Mouse (Mus musculus): ENCODE measurements around the gene Ccr10. TPM values are rescaled to one million over a fixed set of nuclear protein-coding genes. Genes with fewer than 3 reads are reported as not detected.

The Ccr10 gene
- polyA plus RNA-seq, 1 experiment from 2014 or later: 0.24 TPM

DNA sequence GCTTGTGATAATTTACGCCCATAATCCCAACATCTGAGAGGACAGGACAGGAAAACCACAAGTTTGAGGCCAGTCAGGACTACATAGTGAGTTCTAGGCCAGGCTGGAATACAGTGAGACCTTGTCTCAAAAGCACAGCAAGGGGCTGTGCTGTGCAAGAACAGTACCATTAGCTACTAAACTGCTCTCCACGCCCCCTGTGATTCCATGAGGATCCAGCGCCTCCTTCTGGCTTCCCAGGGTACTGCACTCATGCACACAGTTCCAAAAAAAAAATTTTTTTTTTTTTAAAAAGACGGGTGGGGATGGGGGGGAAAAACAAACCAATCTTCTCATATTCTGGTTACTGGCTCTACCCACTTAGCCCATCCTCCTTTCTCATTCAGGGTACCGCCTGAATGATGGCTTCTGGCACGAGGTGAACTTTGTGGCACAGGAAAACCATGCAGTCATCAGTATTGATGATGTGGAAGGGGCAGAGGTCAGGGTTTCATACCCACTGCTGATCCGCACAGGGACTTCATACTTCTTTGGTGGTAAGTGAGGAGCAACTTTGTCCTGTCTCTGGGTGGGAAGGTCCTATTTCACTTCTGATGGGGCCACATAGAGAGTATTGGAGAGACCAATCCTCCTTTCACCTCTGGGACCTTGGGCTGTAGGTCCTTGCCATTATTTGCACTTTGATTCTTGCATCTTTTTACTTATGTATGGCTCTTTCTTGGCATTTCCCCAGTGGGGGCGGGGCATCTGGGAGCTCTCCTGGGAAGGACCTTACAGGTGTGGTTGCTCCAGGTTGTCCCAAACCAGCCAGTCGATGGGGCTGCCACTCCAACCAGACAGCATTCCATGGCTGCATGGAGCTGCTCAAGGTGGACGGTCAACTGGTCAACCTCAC, 5.8 kb upstream of the Ccr10 start:
- Histone ChIP-seq H3K9ac (ENCODE audit: low read length) (no peak overlapping the region), H3K4me1 (replicated peaks; ENCODE audit: control insufficient read depth, insufficient read depth) (peaks cover 2% of the 10 kb centered on the region; the same call in 1 of the 2 replicates), H3K27me3 (ENCODE audit: control insufficient read depth, insufficient read depth, low read length) (no peaks in the 10 kb centered on the region), H3K4me2 (replicated peaks; ENCODE audit: low read depth) (no peak overlapping the region), H3K4me3 (ENCODE audit: low read depth, low read length) (no peak overlapping the region), H3K27ac (replicated peaks) (no peak overlapping the region), H3K9me3 (ENCODE audit: control insufficient read depth, low read length) (no peaks in the 10 kb centered on the region), H3K36me3 (ENCODE audit: control insufficient read depth, insufficient read depth, low read length) (no peaks in the 10 kb centered on the region)
- peak; percentile 90 for TF ChIP-seq CTCF (IDR thresholded peaks at IDR 0.05; ENCODE audit: low read depth)
- TF ChIP-seq EP300 (optimal IDR thresholded peaks at IDR 0.05): no peak
- ATAC-seq (ENCODE audit: low FRiP score, low TSS enrichment) (no peak), DNase-seq (ENCODE audit: low spot score) (peak; percentile 82)
- 41% methylated on average over 10 of the region's 10 CpGs for WGBS

GRCm38 (mm10) chr11:101180261-101180660, 5.0 kb upstream of the Ccr10 start:
- no peaks in the 10 kb centered on the region for H3K9me3 ChIP-seq (ENCODE audit: control insufficient read depth, low read length)
- peaks cover 4% of the 10 kb centered on the region; the same call in 1 of the 2 replicates for H3K4me1 ChIP-seq (replicated peaks; ENCODE audit: control insufficient read depth, insufficient read depth)
- H3K36me3 ChIP-seq (ENCODE audit: control insufficient read depth, insufficient read depth, low read length): no peaks in the 10 kb centered on the region
- H3K9ac ChIP-seq (ENCODE audit: low read length): no peak overlapping the region
- no peak overlapping the region for H3K27ac ChIP-seq (replicated peaks)
- H3K27me3 ChIP-seq (ENCODE audit: control insufficient read depth, insufficient read depth, low read length): no peaks in the 10 kb centered on the region
- no peak overlapping the region for H3K4me3 ChIP-seq (ENCODE audit: low read depth, low read length)
- no peak for DNase-seq (ENCODE audit: low spot score)
- H3K4me2 ChIP-seq (replicated peaks; ENCODE audit: low read depth): no peak overlapping the region
- WGBS: 54% methylated on average over 17 of the region's 17 CpGs
- no peak for ATAC-seq (ENCODE audit: low FRiP score, low TSS enrichment)
- TF ChIP-seq CTCF (IDR thresholded peaks at IDR 0.05; ENCODE audit: low read depth): no peak
- no peak for TF ChIP-seq EP300 (optimal IDR thresholded peaks at IDR 0.05)

- Histone ChIP-seq H3K4me3 (ENCODE audit: low read depth, low read length) (no peak overlapping the region), H3K9ac (ENCODE audit: low read length) (no peak overlapping the region), H3K9me3 (ENCODE audit: control insufficient read depth, low read length) (no peaks in the 10 kb centered on the region), H3K27me3 (ENCODE audit: control insufficient read depth, insufficient read depth, low read length) (no peaks in the 10 kb centered on the region), H3K36me3 (ENCODE audit: control insufficient read depth, insufficient read depth, low read length) (no peaks in the 10 kb centered on the region), H3K4me2 (replicated peaks; ENCODE audit: low read depth) (no peak overlapping the region), H3K27ac (replicated peaks) (no peak overlapping the region), H3K4me1 (replicated peaks; ENCODE audit: control insufficient read depth, insufficient read depth) (peaks cover 8% of the 10 kb centered on the region)
- 81% methylated on average over 15 of the region's 15 CpGs for WGBS
- ATAC-seq (ENCODE audit: low FRiP score, low TSS enrichment): no peak
- no peak for DNase-seq (ENCODE audit: low spot score)
- TF ChIP-seq CTCF (IDR thresholded peaks at IDR 0.05; ENCODE audit: low read depth) (no peak), EP300 (optimal IDR thresholded peaks at IDR 0.05) (no peak)
Observed at GRCm38 (mm10) chr11:101179306-101179705, 4.1 kb upstream of the Ccr10 start.

DNA sequence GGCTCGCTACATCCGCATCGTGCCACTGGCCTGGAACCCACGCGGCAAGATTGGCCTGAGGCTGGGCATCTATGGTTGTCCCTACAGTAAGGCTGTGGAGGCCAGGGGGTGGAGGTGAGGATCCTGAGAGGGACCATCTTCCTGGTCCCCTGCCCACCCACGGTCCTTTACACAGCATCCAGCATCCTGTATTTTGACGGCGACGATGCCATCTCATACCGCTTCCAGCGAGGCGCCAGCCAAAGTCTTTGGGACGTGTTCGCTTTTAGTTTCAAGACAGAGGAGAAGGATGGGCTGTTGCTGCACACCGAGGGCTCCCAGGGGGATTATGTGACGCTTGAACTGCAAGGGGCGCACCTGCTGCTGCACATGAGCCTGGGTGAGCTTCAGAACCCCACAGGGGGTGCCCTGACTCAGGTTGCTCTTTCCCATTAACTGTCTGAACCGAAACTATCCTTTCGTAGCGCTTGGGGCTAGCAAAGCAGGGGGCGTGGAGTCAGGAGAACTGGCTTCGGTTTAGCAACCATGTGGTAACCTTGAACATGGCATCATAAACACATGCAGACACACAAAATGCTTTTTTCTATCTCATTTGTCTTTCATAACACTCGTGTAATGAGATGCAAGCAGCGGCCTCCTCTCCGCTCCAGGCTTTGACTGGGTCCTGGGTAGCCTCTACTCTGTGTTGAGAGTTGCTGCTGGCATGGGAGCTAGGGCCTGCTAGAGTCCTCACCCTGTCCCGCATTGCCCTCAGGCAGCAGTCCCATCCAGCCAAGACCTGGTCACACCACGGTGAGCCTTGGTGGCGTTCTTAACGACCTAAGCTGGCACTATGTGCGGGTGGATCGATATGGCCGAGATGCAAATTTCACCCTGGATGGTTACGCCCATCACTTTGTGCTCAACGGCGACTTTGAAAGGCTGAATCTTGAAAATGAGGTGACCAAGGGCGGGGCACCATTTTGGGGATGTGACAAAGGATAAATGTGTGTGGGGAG, 3.1 kb upstream of the Ccr10 start:
- H3K36me3 ChIP-seq (ENCODE audit: control insufficient read depth, insufficient read depth, low read length): no peaks in the 10 kb centered on the region
- TF ChIP-seq CTCF (IDR thresholded peaks at IDR 0.05; ENCODE audit: low read depth): no peak
- no peak for TF ChIP-seq EP300 (optimal IDR thresholded peaks at IDR 0.05)
- no peaks in the 10 kb centered on the region for H3K9me3 ChIP-seq (ENCODE audit: control insufficient read depth, low read length)
- ATAC-seq (ENCODE audit: low FRiP score, low TSS enrichment) (no peak), DNase-seq (ENCODE audit: low spot score) (no peak)
- 71% methylated on average over 36 of the region's 36 CpGs for WGBS
- H3K4me1 ChIP-seq (replicated peaks; ENCODE audit: control insufficient read depth, insufficient read depth): peaks cover 14% of the 10 kb centered on the region
- no peaks in the 10 kb centered on the region for H3K27me3 ChIP-seq (ENCODE audit: control insufficient read depth, insufficient read depth, low read length)
- no peak overlapping the region for H3K4me2 ChIP-seq (replicated peaks; ENCODE audit: low read depth)
- H3K27ac ChIP-seq (replicated peaks): no peak overlapping the region
- no peak overlapping the region for H3K4me3 ChIP-seq (ENCODE audit: low read depth, low read length)
- H3K9ac ChIP-seq (ENCODE audit: low read length): no peak overlapping the region

DNA sequence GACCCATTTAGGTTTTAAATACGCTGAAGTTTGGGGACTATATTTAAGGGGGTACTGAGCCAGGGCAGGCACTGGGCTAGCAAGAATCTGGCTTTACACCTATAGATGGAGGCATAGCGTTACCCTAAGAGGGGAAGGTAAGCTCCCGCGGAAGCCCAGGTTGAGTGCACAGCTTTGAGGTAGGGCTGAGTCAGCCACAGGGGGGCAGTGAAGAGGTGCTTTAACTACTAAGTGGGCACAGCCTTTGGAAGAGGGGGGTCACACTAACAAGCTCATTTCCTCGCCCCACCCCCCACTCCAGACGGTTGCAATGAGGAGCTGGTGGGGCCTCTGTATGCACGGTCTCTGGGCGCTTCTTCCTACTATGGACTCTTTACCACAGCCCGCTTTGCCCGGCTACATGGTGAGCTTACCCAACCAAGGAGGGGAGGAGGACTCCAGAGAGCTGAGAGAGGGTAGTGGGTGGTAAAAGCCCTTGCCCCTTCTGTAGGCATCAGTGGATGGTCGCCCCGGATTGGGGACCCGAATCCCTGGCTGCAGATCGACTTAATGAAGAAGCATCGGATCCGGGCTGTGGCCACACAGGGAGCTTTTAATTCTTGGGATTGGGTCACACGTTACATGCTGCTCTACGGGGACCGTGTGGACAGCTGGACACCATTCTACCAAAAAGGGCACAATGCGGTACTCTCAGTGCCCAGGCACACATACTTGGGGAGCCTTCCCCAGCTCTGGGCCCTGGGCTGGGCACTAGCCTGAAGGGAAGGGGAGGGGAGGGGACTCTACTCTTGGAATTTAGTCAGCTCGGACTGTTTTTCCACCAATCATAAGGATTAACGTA, 1.9 kb upstream of the Ccr10 start:
- Histone ChIP-seq H3K27ac (replicated peaks) (no peak overlapping the region), H3K27me3 (ENCODE audit: control insufficient read depth, insufficient read depth, low read length) (no peaks in the 10 kb centered on the region), H3K4me2 (replicated peaks; ENCODE audit: low read depth) (peak overlapping the region; percentile 52), H3K4me1 (replicated peaks; ENCODE audit: control insufficient read depth, insufficient read depth) (peaks cover 19% of the 10 kb centered on the region), H3K9ac (ENCODE audit: low read length) (no peak overlapping the region), H3K9me3 (ENCODE audit: control insufficient read depth, low read length) (no peaks in the 10 kb centered on the region), H3K4me3 (ENCODE audit: low read depth, low read length) (no peak overlapping the region; the same call in 1 of the 2 replicates), H3K36me3 (ENCODE audit: control insufficient read depth, insufficient read depth, low read length) (no peaks in the 10 kb centered on the region)
- WGBS: 39% methylated on average over 22 of the region's 22 CpGs
- TF ChIP-seq EP300 (optimal IDR thresholded peaks at IDR 0.05): no peak
- peak; percentile 73 for TF ChIP-seq CTCF (IDR thresholded peaks at IDR 0.05; ENCODE audit: low read depth)
- ATAC-seq (ENCODE audit: low FRiP score, low TSS enrichment) (no peak), DNase-seq (ENCODE audit: low spot score) (peak; percentile 68)
